Mouse (Mus musculus) limb, embryonic 13.5 days (tissue): ENCODE data around the gene Ppara. TPM values are rescaled to one million over a fixed set of nuclear protein-coding genes. Genes with fewer than 3 reads are reported as not detected.

Experiments used
- ATAC-seq: fragments of 200-750 bp; cut with Nextera tagmentation; 2 replicates; pipeline ENCODE4 v1.8.0; 2017; ENCODE audit warnings: low read depth, moderate number of reproducible peaks, moderate TSS enrichment; ENCODE audit not compliant: low FRiP score
- H3K27ac ChIP-seq: fragments of 300-500 bp; sonication (generic); 2 replicates; pipeline ENCODE4 v1.5.1; 2015; ENCODE audit warnings: inconsistent platforms, mild to moderate bottlenecking, moderate library complexity
- H3K27me3 ChIP-seq: fragments of 300-500 bp; sonication (generic); 2 replicates; pipeline ENCODE4 v1.6.1; 2015; ENCODE audit warnings: mild to moderate bottlenecking, inconsistent platforms
- H3K36me3 ChIP-seq: fragments of 300-500 bp; sonication (generic); 2 replicates; pipeline ENCODE4 v1.6.1; 2015; ENCODE audit warnings: inconsistent platforms, mild to moderate bottlenecking, moderate library complexity
- H3K4me1 ChIP-seq: fragments of 300-500 bp; sonication (generic); 2 replicates; pipeline ENCODE4 v1.6.1; 2015; ENCODE audit warnings: inconsistent platforms
- H3K4me2 ChIP-seq: fragments of 300-500 bp; sonication (generic); replicated peaks from 2 replicates; pipeline ENCODE4 v1.6.1; 2015; ENCODE audit warnings: inconsistent platforms, mild to moderate bottlenecking, moderate library complexity
- H3K4me3 ChIP-seq: fragments of 300-500 bp; sonication (generic); 2 replicates; pipeline ENCODE4 v1.5.1; 2015; ENCODE audit warnings: moderate library complexity, mild to moderate bottlenecking, inconsistent platforms
- H3K9ac ChIP-seq: fragments of 300-500 bp; sonication (generic); 2 replicates; pipeline ENCODE4 v1.6.1; 2015; ENCODE audit warnings: mild to moderate bottlenecking, inconsistent platforms
- H3K9me3 ChIP-seq: fragments of 300-500 bp; sonication (generic); 2 replicates; pipeline ENCODE4 v1.6.1; 2016; ENCODE audit warnings: inconsistent platforms
- WGBS: fragments of 180-500 bp; shearing (Covaris S2); methylation state at CpG from one replicate; pipeline ENCODE4 v1.1.7; 2015; 5-methylcytosine and 5-hydroxymethylcytosine counted together
- polyA plus RNA-seq: library from polyadenylated mRNA; unstranded; fragments of >200 nt; fragmentation: Nextera tagmentation; extraction: Ambion mirVana; gene quantifications from 2 replicates; pipeline ENCODE4 v1.2.1, GENCODE M21; 2015

Gene Ppara
- polyA plus RNA-seq, 1 experiment from 2014 or later, result 2.4 TPM

DNA sequence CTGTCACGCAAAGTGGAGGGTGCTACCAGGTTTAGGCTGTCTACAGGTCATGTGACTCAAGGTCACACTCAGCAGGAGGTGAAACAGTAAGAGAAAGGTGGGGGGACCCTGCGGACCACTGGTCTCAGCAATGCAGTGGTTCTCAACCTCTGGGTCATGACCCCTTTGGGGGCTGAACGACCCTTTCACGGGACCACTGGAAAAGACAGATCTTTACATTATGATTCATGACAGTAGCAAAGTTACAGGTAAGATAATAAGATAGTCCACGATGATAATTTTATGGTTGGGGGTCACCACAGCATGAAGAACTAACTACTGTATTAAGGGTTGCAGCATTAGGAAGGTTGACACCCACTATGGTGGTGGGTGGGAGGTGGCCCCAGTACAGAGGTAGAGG is 18.2 kb upstream of the Ppara start:
- ATAC-seq, result no peak
- no peak overlapping the region for H3K4me3 ChIP-seq
- no peak overlapping the region for H3K27ac ChIP-seq
- no peaks in the 10 kb centered on the region for H3K36me3 ChIP-seq
- 73% methylated on average over 5 of the region's 5 CpGs for WGBS
- H3K9ac ChIP-seq, result no peak overlapping the region
- H3K27me3 ChIP-seq, result peaks cover 20% of the 10 kb centered on the region; the same call in 1 of the 2 replicates
- no peaks in the 10 kb centered on the region for H3K9me3 ChIP-seq
- no peaks in the 10 kb centered on the region for H3K4me1 ChIP-seq
- H3K4me2 ChIP-seq, result no peak overlapping the region

DNA sequence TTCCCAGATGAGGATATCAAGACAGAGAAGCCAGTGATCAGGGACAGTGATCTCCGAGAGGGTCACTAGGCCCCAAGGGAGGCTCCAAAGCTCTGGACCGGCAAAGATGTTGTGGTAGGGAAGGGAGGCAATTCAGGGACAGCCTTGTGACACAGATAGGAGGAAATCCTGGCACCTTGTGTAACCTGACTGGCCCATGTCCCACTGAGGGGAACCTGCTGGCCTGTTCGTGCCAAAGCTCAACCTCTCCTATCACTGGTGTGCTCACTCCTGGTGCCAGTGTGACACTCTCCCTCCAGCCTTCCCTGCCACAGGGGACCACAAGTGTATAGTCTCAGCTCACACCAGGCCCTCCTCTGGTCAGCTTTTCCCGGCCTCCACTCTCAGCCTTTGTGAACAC is 17.8 kb upstream of the Ppara start:
- 70% methylated on average over 4 of the region's 4 CpGs for WGBS
- no peaks in the 10 kb centered on the region for H3K4me1 ChIP-seq
- H3K9ac ChIP-seq, result no peak overlapping the region
- H3K9me3 ChIP-seq, result no peaks in the 10 kb centered on the region
- H3K27ac ChIP-seq, result no peak overlapping the region
- no peak overlapping the region for H3K4me2 ChIP-seq
- H3K36me3 ChIP-seq, result no peaks in the 10 kb centered on the region
- no peak for ATAC-seq
- no peak overlapping the region for H3K4me3 ChIP-seq
- peaks cover 22% of the 10 kb centered on the region; the same call in 1 of the 2 replicates for H3K27me3 ChIP-seq

DNA sequence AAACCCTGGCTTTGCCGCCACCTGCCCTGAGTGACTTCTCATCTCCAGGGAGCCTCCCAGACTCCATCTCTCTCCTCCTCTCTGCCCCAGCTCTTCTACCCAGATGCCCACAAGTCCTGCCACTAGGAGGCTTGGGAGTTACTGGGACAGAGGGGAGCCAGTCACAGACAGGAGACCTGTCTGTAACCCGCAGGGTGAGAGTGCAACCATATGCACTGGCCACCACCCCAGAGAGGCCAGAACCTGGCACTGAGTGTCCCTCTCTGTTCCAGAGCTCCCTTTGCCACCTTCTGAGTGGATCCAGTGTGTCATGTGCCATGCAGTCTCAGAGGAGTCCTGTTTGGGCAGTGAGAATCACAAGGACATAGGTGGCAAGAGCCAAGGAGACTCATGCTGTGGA is 17.0 kb upstream of the Ppara start:
- no peak for ATAC-seq
- Histone ChIP-seq H3K4me1 (no peaks in the 10 kb centered on the region), H3K27me3 (peaks cover 24% of the 10 kb centered on the region; the same call in 1 of the 2 replicates), H3K36me3 (no peaks in the 10 kb centered on the region), H3K9ac (no peak overlapping the region), H3K4me3 (no peak overlapping the region), H3K27ac (no peak overlapping the region), H3K9me3 (no peaks in the 10 kb centered on the region), H3K4me2 (no peak overlapping the region)
- 76% methylated on average over 2 of the region's 2 CpGs for WGBS

DNA sequence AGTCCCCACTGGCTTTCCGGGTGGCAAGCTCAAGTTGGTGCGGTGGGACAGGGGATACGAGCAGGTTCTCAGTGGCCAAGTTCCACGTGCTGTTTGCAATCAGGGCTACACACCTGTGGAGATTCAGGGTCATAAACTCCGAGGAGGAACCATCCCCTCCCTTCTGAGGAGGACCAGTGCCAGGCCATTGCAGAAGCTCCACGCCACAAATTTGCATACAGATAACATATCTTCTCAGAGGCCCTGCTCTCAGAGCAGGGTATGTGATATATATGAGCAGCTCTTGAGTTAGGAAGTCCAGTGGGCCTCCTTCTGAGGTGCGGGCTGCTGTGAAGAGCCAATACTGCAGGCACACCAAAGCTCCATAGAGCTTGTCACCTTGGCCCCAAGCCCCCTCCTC is 15.8 kb upstream of the Ppara start:
- no peaks in the 10 kb centered on the region for H3K4me1 ChIP-seq
- peaks cover 27% of the 10 kb centered on the region; the same call in 1 of the 2 replicates for H3K27me3 ChIP-seq
- no peaks in the 10 kb centered on the region for H3K9me3 ChIP-seq
- no peak overlapping the region for H3K27ac ChIP-seq
- WGBS, result 78% methylated on average over 7 of the region's 7 CpGs
- no peak overlapping the region for H3K9ac ChIP-seq
- no peak for ATAC-seq
- no peak overlapping the region for H3K4me3 ChIP-seq
- H3K4me2 ChIP-seq, result no peak overlapping the region
- no peaks in the 10 kb centered on the region for H3K36me3 ChIP-seq

DNA sequence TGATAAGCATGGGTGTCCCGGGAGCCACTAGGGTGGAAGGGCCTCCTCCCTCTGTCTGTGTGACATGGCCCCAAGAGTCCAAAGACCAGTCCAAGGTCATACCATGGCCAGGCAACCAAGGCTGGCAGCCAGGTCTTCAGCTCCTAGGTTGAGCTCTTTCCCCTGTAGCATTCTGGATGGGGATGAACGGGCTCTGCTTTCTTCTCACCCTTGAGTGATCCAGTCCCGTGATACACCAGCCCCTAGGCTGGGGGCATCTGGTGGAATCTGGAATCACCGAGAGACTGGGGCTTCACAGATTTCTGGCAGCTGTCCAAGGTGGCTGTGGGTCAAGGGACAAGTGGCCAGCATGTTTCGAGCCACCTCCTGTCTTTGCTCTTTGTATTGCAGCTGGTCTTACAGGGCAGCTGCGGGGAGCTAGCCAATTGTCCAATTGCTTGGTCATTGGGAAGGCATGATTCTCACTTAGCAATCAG is 14.4 kb upstream of the Ppara start:
- no peak overlapping the region for H3K4me2 ChIP-seq
- H3K4me3 ChIP-seq, result no peak overlapping the region
- H3K9ac ChIP-seq, result no peak overlapping the region
- H3K9me3 ChIP-seq, result no peaks in the 10 kb centered on the region
- no peak for ATAC-seq
- no peaks in the 10 kb centered on the region for H3K36me3 ChIP-seq
- WGBS, result 68% methylated on average over 6 of the region's 6 CpGs
- H3K27ac ChIP-seq, result no peak overlapping the region
- H3K27me3 ChIP-seq, result peaks cover 29% of the 10 kb centered on the region; the same call in 1 of the 2 replicates
- no peaks in the 10 kb centered on the region for H3K4me1 ChIP-seq

DNA sequence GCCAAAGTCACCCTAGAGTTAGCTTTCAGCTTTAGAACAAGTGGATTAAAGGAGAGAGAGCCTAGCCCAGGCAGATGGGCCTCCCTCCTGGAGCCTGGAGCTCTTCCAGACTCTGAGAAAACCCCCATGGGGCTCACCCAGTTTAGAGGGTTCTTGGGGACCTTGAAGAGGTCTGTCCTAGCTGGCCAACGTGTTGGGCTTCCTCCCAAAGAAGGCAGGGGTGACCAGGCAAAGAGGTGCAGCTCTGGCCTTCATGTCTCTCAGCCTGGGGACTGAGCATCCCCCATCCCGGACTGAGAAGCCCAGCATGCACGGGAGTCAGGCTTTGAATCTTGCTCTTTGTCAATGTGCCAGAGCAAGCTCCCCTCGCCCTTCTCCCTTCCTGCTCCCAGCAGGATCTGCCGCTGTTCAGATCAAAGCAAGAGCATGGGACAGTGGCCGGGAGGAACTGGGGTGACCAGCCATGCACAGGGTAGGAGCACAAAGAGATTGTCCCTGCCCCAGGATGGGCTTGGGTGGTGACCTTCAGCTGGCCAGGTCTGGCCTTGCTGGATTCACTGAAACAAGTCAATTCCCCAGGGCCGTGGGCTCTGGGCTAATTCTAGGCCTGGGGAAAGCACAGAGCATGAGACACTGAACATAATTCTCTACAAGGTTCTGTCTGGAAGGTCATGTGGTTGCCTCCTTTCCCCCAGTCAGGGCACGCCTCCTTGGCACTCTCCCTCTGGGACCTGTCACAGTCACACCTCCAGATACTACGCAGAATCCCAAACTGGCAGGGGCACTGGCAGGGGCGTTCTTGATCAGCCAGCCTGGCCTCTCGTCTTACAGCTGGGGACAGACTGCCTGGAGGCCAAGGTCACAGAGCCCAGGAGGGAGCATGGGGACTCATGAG is 10.3 kb upstream of the Ppara start:
- WGBS, result 39% methylated on average over 11 of the region's 11 CpGs

DNA sequence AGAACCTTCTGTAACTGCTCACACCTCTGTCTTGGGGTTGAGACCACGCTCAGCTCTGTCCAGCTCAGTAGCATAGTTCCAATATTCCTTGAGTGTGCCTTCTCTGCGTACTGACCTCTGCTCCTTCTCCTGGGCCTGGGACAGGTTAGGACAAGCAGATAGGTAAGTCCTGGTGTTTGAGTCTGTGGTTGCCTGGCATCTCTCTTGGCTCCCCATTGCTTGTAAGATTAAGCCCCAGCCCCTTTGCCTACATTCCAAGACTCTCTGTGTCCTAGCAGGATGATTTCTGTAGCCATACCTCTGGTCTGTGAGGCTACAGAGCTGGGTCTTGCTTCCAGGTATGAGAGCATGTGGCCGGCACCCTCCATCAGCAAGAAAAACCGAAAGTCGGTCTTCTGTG is 6.6 kb upstream of the Ppara start:
- H3K9me3 ChIP-seq, result no peaks in the 10 kb centered on the region
- no peak overlapping the region for H3K4me2 ChIP-seq
- H3K27me3 ChIP-seq, result peaks cover 42% of the 10 kb centered on the region
- no peak overlapping the region for H3K9ac ChIP-seq
- no peaks in the 10 kb centered on the region for H3K36me3 ChIP-seq
- no peaks in the 10 kb centered on the region for H3K4me1 ChIP-seq
- no peak for ATAC-seq
- 85% methylated on average over 5 of the region's 5 CpGs for WGBS
- no peak overlapping the region for H3K27ac ChIP-seq
- H3K4me3 ChIP-seq, result no peak overlapping the region

More for the DNA sequence above, 10.3 kb upstream of the Ppara start:
- Histone ChIP-seq H3K4me1 (no peaks in the 10 kb centered on the region), H3K9ac (no peak overlapping the region), H3K4me2 (no peak overlapping the region), H3K36me3 (no peaks in the 10 kb centered on the region), H3K4me3 (no peak overlapping the region), H3K27ac (no peak overlapping the region), H3K27me3 (peaks cover 26% of the 10 kb centered on the region), H3K9me3 (no peaks in the 10 kb centered on the region)
- ATAC-seq, result no peak

DNA sequence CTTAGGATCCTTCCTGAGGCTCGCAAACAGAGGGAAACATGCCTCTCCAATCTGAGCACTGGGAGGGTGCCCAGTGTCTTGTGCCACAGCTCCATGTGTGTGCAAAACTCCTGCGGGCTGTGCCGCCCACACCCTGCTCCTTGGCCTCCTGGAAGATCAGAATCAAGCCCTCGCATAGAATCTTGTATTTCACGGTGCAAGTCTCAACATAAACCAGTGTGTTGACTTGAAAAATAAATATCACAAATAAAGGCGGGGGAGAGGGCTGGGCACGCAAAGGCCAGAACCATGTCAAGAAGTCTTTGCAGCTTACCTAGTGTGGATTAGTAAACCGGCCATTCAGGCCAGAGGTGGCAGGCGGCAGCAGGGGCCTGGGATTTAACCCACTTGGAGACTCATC is 5.5 kb upstream of the Ppara start:
- no peak for ATAC-seq
- Histone ChIP-seq H3K27me3 (peaks cover 49% of the 10 kb centered on the region), H3K36me3 (no peaks in the 10 kb centered on the region), H3K9me3 (no peaks in the 10 kb centered on the region), H3K4me3 (no peak overlapping the region), H3K9ac (no peak overlapping the region), H3K27ac (no peak overlapping the region), H3K4me1 (no peaks in the 10 kb centered on the region), H3K4me2 (no peak overlapping the region)
- WGBS, result 77% methylated on average over 9 of the region's 9 CpGs

DNA sequence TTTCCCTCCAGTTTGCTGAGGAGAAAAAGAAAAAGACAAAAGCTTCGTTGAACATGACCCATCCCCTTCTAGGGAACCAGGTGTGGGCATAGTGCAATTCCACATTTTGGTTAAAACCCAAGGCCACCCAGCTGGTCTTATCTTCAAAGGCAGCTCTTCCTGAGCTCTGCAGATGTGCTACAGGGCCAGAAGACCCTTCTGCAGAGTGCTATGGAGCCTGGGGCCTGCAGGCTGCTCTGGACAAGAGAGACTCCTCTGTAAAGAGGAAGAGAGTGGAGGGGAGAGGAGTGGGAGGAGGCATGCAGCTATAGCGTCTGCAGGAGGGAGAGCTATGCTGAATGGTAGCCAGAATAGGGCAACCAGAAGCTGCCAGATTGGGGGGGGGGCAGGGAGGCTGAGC is 4.8 kb upstream of the Ppara start:
- Histone ChIP-seq H3K36me3 (no peaks in the 10 kb centered on the region), H3K4me2 (no peak overlapping the region), H3K4me1 (0 out of 2 replicates have a peak, but pooled peaks cover 3% of the 10 kb centered on the region), H3K27ac (no peak overlapping the region), H3K9me3 (no peaks in the 10 kb centered on the region), H3K4me3 (no peak overlapping the region), H3K9ac (no peak overlapping the region), H3K27me3 (peaks cover 52% of the 10 kb centered on the region)
- no peak for ATAC-seq
- 49% methylated on average over 2 of the region's 2 CpGs for WGBS

DNA sequence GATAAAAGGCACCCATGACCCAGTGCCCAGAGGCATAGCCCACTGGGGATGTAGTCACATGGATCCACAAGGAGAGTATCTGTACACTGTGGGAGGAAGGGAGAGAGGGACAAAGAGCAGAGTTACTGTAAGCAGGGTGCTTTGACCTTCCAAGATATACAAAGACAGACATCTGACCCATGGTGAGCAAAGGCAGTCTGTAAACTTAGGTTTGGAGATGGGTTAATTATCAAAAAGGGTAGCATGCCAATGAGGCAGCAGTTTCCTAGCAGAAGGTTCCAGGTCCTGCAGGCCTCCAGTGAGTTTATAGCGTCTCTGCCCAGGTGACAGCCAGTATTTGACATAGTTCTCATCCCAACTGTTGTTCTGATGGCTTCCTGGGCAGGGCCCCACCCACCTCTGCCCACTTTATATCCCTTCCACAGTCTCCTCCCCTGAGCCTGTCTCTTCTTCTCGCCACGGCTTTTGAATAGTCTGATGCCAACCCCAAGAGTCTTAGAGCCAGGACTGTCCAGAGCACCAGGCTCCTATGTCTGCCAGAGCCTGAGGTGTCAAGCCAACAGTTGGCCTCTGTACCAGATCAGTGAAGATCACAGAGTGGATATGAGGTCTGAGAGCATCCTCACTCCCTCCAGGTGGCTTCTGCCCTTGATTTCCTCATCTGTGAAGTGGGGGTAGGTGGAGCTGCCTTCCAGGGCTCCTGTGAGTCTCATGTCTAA is 2.7 kb upstream of the Ppara start:
- peaks cover 72% of the 10 kb centered on the region for H3K27me3 ChIP-seq

DNA sequence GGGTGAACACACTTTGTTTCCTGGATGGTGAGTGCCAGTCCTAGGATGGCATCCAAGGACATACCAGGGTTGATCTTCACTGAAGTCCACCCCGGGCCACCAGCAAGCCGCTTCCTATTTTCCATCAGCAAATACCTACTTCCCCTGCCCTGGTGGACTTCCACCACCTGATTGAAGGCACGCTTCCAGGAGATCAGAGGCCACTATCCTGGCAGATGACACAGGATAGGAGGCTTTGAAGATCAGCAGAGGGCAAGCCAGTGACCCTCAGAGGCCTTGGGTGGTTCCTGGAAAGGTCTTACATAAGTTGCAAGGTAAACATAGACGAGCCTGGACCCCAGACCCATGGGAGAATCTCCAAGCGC is 2.2 kb upstream of the Ppara start:
- 71% methylated on average over 5 of the region's 5 CpGs for WGBS
- ATAC-seq, result no peak
- H3K4me1 ChIP-seq, result peaks cover 7% of the 10 kb centered on the region
- H3K9ac ChIP-seq, result no peak overlapping the region
- no peak overlapping the region for H3K4me3 ChIP-seq
- H3K36me3 ChIP-seq, result no peaks in the 10 kb centered on the region
- H3K27me3 ChIP-seq, result peaks cover 76% of the 10 kb centered on the region
- H3K27ac ChIP-seq, result no peak overlapping the region
- H3K9me3 ChIP-seq, result no peaks in the 10 kb centered on the region
- H3K4me2 ChIP-seq, result no peak overlapping the region

More for the DNA sequence above, 2.7 kb upstream of the Ppara start:
- ATAC-seq, result no peak
- no peak overlapping the region for H3K4me2 ChIP-seq
- WGBS, result 74% methylated on average over 3 of the region's 3 CpGs
- peaks cover 7% of the 10 kb centered on the region for H3K4me1 ChIP-seq
- no peaks in the 10 kb centered on the region for H3K36me3 ChIP-seq
- H3K9me3 ChIP-seq, result no peaks in the 10 kb centered on the region
- no peak overlapping the region for H3K27ac ChIP-seq
- no peak overlapping the region for H3K4me3 ChIP-seq
- no peak overlapping the region for H3K9ac ChIP-seq

DNA sequence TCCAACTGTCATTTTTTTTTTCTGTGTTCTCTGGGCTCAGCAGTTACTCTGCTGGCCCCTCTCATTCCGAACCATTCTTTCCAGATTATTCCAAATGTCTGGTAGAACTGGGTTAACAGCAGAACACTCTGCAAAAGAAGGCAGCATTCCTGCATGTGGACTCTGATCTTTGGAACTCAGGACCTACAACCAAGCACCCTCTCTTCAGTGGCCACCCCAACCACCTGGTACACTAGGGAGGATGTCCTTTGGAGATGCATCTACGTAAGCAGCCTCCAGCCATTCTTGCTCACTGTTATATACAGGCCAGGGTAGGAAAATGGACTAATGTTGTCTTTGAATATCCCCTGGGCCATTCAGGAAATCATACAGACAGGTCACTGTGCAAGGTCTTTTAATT is 1.1 kb upstream of the Ppara start:
- ATAC-seq, result no peak
- Histone ChIP-seq H3K9me3 (no peaks in the 10 kb centered on the region), H3K4me1 (peaks cover 7% of the 10 kb centered on the region), H3K27ac (no peak overlapping the region), H3K36me3 (no peaks in the 10 kb centered on the region), H3K4me3 (no peak overlapping the region), H3K27me3 (peaks cover 83% of the 10 kb centered on the region), H3K4me2 (no peak overlapping the region), H3K9ac (no peak overlapping the region)
- 84% methylated on average over 2 of the region's 2 CpGs for WGBS
